8 mouse cellular contexts compared by ENCODE assay signal in genomic region chr17:29246602-29247001, GRCm38 (mm10). TPM values are rescaled to one million over a fixed set of nuclear protein-coding genes. Genes with fewer than 3 reads are reported as not detected.
DNase-seq lines count a peak whose midpoint lies in the region; ATAC-seq and TF ChIP-seq lines count a peak whose summit lies in the region.

No protein-coding gene starts in this region.

- peak in 1 of 3 experiments; percentile 36 for DNase-seq in liver, embryonic 14.5 days (ENCODE audit: low read depth in 3 of 3, low spot score in 3 of 3)
- DNase-seq in liver, embryonic 11.5 days (ENCODE audit: low spot score) = no peak
- peak; percentile 89 for DNase-seq in R1 (ENCODE audit: low read depth, low spot score)
- DNase-seq in embryo, embryonic 10 days (ENCODE audit: low spot score) = peak; percentile 93
- peak; percentile 65 for DNase-seq in hindbrain, embryonic 10.5 days (ENCODE audit: low spot score)
- peak; percentile 77 for DNase-seq in lung, postnatal 10 days
- DNase-seq in retina, postnatal 7 days (ENCODE audit: low read depth, low spot score) = peak; percentile 85
- no peak for DNase-seq in left cerebral cortex, adult 11 months (ENCODE audit: low spot score)

- no peak overlapping the region for H3K27ac ChIP-seq in liver, embryonic 14.5 days
- H3K27ac ChIP-seq in liver, embryonic 11.5 days (ENCODE audit: low read depth, low read length) = no peak overlapping the region
- peak overlapping the region; percentile 40; the same call in 1 of the 2 replicates for H3K27ac ChIP-seq in hindbrain, embryonic 10.5 days

- no peaks in the 10 kb centered on the region; the same call in 1 of the 2 replicates for H3K27me3 ChIP-seq in liver, embryonic 14.5 days (ENCODE audit: control insufficient read depth, insufficient read depth, low read length)
- 0 out of 2 replicates have a peak, but pooled peaks cover under 1% of the 10 kb centered on the region for H3K27me3 ChIP-seq in liver, embryonic 11.5 days (replicated peaks; ENCODE audit: control insufficient read depth, insufficient read depth, low read length)
- peaks cover 15% of the 10 kb centered on the region for H3K27me3 ChIP-seq in hindbrain, embryonic 10.5 days (ENCODE audit: insufficient read depth, poor library complexity, severe bottlenecking)

- TF ChIP-seq EP300 in liver, embryonic 14.5 days (IDR thresholded peaks at IDR 0.05; ENCODE audit: low read depth) = no peak

- no peak overlapping the region for H3K9ac ChIP-seq in liver, embryonic 14.5 days (replicated peaks)
- no peak overlapping the region for H3K9ac ChIP-seq in liver, embryonic 11.5 days (ENCODE audit: low read depth, low read length)

- H3K9me3 ChIP-seq in liver, embryonic 14.5 days (ENCODE audit: control insufficient read depth, low read length) = no peaks in the 10 kb centered on the region
- H3K9me3 ChIP-seq in liver, embryonic 11.5 days (ENCODE audit: control insufficient read depth, low read length) = no peaks in the 10 kb centered on the region
- no peaks in the 10 kb centered on the region for H3K9me3 ChIP-seq in hindbrain, embryonic 10.5 days

- no peak overlapping the region for H3K4me3 ChIP-seq in liver, embryonic 14.5 days (ENCODE audit: insufficient read depth in 1 of 2, low read depth in 2 of 2, low read length in 2 of 2)
- no peak overlapping the region for H3K4me3 ChIP-seq in liver, embryonic 11.5 days (ENCODE audit: low read depth, low read length)
- no peak overlapping the region for H3K4me3 ChIP-seq in hindbrain, embryonic 10.5 days

- peak; percentile 86 for TF ChIP-seq CTCF in liver, embryonic 14.5 days (IDR thresholded peaks at IDR 0.05; ENCODE audit: low read depth)

- no peaks in the 10 kb centered on the region for H3K4me1 ChIP-seq in liver, embryonic 14.5 days (replicated peaks; ENCODE audit: control insufficient read depth in 2 of 2, insufficient read depth in 2 of 2, low read length in 1 of 2)
- peaks cover 2% of the 10 kb centered on the region; the same call in 1 of the 2 replicates for H3K4me1 ChIP-seq in liver, embryonic 11.5 days (replicated peaks; ENCODE audit: control insufficient read depth, insufficient read depth, low read length)
- H3K4me1 ChIP-seq in hindbrain, embryonic 10.5 days (replicated peaks) = peaks cover 39% of the 10 kb centered on the region

- H3K36me3 ChIP-seq in liver, embryonic 14.5 days (replicated peaks; ENCODE audit: control insufficient read depth, insufficient read depth, low read depth) = peaks cover 19% of the 10 kb centered on the region
- peaks cover 19% of the 10 kb centered on the region for H3K36me3 ChIP-seq in liver, embryonic 11.5 days (ENCODE audit: control insufficient read depth, insufficient read depth, low read length)
- peaks cover 36% of the 10 kb centered on the region for H3K36me3 ChIP-seq in hindbrain, embryonic 10.5 days

- no peak for ATAC-seq in liver, embryonic 14.5 days (ENCODE audit: insufficient read depth)
- no peak for ATAC-seq in liver, embryonic 11.5 days (replicated peaks; ENCODE audit: low FRiP score)

- H3K4me2 ChIP-seq in liver, embryonic 14.5 days (ENCODE audit: low read depth) = no peak overlapping the region
- H3K4me2 ChIP-seq in liver, embryonic 11.5 days = no peak overlapping the region

- WGBS in liver, embryonic 14.5 days (ENCODE audit: insufficient replicate concordance) = 40% methylated on average over 5 of the region's 5 CpGs
- WGBS in liver, embryonic 11.5 days = 34% methylated on average over 5 of the region's 5 CpGs
- 33% methylated on average over 5 of the region's 5 CpGs for WGBS in hindbrain, embryonic 10.5 days

RNA-seq across cellular contexts. Expression of gene Cpne5, which starts 8.6 kb away (rescaled TPM):
- 0.06 and 0.12 TPM in 2 replicates for polyA plus RNA-seq in liver, embryonic 14.5 days (2012; rRNA removed)
- 0.16 and 0.28 TPM in 2 replicates for polyA plus RNA-seq in liver, embryonic 14.5 days (2014; fragmentation: Nextera tagmentation; extraction: Ambion mirVana)
- 0.93 and 1.1 TPM in 2 replicates for polyA plus RNA-seq in liver, embryonic 11.5 days (2014; fragmentation: Nextera tagmentation; extraction: Ambion mirVana)
- polyA plus RNA-seq in hindbrain, embryonic 10.5 days (2016; fragmentation: Nextera tagmentation; extraction: Ambion mirVana) = 3.0 and 5.6 TPM in 2 replicates

RNA-seq across cellular contexts. Expression of gene Ppil1, which starts 17.4 kb away (rescaled TPM):
- 46.2 and 47.9 TPM in 2 replicates for polyA plus RNA-seq in liver, embryonic 14.5 days (2012; rRNA removed)
- 84.7 and 87.3 TPM in 2 replicates for polyA plus RNA-seq in liver, embryonic 14.5 days (2014; fragmentation: Nextera tagmentation; extraction: Ambion mirVana)
- 200 and 201 TPM in 2 replicates for polyA plus RNA-seq in liver, embryonic 11.5 days (2014; fragmentation: Nextera tagmentation; extraction: Ambion mirVana)
- 173 and 211 TPM in 2 replicates for polyA plus RNA-seq in hindbrain, embryonic 10.5 days (2016; fragmentation: Nextera tagmentation; extraction: Ambion mirVana)

RNA-seq across cellular contexts. Expression of gene BC004004, which starts 22.0 kb away (rescaled TPM):
- polyA plus RNA-seq in liver, embryonic 14.5 days (2012; rRNA removed) = 26.1 and 27.4 TPM in 2 replicates
- polyA plus RNA-seq in liver, embryonic 14.5 days (2014; fragmentation: Nextera tagmentation; extraction: Ambion mirVana) = 57.7 and 58.1 TPM in 2 replicates
- 70.9 and 72.7 TPM in 2 replicates for polyA plus RNA-seq in liver, embryonic 11.5 days (2014; fragmentation: Nextera tagmentation; extraction: Ambion mirVana)
- polyA plus RNA-seq in hindbrain, embryonic 10.5 days (2016; fragmentation: Nextera tagmentation; extraction: Ambion mirVana) = 58.7 and 68.6 TPM in 2 replicates

Comparison
In these comparisons a context has a peak if more than half of its experiments do, and no peak if none do; other contexts are left out.
1. DNase-seq: peak in R1 (single experiment), embryo, embryonic 10 days (single experiment), hindbrain, embryonic 10.5 days (single experiment), lung, postnatal 10 days (single experiment) and retina, postnatal 7 days (single experiment); none in liver, embryonic 11.5 days (single experiment) and left cerebral cortex, adult 11 months (single experiment).